Mouse (Mus musculus) midbrain, embryonic 12.5 days (tissue): ENCODE results near the gene Cecr2. TPM values are rescaled to one million over a fixed set of nuclear protein-coding genes. Genes with fewer than 3 reads are reported as not detected.

ENCODE experiments used
- ATAC-seq: fragments of 200-750 bp; cut with Nextera tagmentation; 2 replicates; pipeline ENCODE4 v1.8.0; 2017; ENCODE audit warnings: low read depth, moderate TSS enrichment, moderate library complexity; ENCODE audit not compliant: low FRiP score
- H3K27ac ChIP-seq: fragments of 300-500 bp; sonication (generic); replicated peaks from 2 replicates; pipeline ENCODE4 v1.5.1; 2016; ENCODE audit warnings: mild to moderate bottlenecking
- H3K27me3 ChIP-seq: fragments of 300-500 bp; sonication (generic); 2 replicates; pipeline ENCODE4 v1.6.1; 2016; ENCODE audit warnings: mild to moderate bottlenecking
- H3K36me3 ChIP-seq: fragments of 300-500 bp; sonication (generic); 2 replicates; pipeline ENCODE4 v1.6.1; 2016
- H3K4me1 ChIP-seq: fragments of 300-500 bp; sonication (generic); 2 replicates; pipeline ENCODE4 v1.6.1; 2016
- H3K4me2 ChIP-seq: fragments of 300-500 bp; sonication (generic); replicated peaks from 2 replicates; pipeline ENCODE4 v1.6.1; 2016; ENCODE audit warnings: mild to moderate bottlenecking, moderate library complexity
- H3K4me3 ChIP-seq: fragments of 300-500 bp; sonication (generic); 2 replicates; pipeline ENCODE4 v1.5.1; 2016; ENCODE audit warnings: mild to moderate bottlenecking
- H3K9ac ChIP-seq: fragments of 300-500 bp; sonication (generic); replicated peaks from 2 replicates; pipeline ENCODE4 v1.6.1; 2016; ENCODE audit warnings: mild to moderate bottlenecking, moderate library complexity
- H3K9me3 ChIP-seq: fragments of 300-500 bp; sonication (generic); 2 replicates; pipeline ENCODE4 v1.6.1; 2016; ENCODE audit warnings: mild to moderate bottlenecking
- WGBS: fragments of 180-500 bp; shearing (Covaris S2); methylation state at CpG from one replicate; pipeline ENCODE4 v1.1.7; 2016; 5-methylcytosine and 5-hydroxymethylcytosine counted together
- polyA plus RNA-seq: library from polyadenylated mRNA; unstranded; fragments of >200 nt; fragmentation: Nextera tagmentation; extraction: Ambion mirVana; gene quantifications from 2 replicates; pipeline ENCODE4 v1.2.1, GENCODE M21; 2016

Cecr2 gene
- polyA plus RNA-seq, 1 experiment from 2014 or later: 13.6 TPM

DNA sequence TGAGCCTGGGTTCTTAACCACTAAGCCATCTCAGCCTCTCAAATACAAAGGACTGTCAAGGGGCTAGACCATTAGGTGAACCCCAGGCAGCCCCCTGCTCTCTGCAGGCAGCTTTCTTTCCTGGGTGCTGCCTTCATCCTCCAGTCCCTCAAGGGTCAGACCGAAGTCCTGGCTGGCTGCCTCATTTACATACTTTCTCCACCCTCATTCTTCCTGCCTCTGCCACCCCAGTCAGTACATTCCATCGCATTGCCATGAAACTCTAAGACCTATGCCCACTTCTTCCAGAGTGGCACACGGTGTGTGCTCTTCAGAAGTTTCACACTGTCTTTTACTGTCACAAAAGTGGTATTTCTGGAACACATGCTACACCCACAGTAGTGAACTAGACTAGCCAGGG is 112.1 kb downstream of the Cecr2 start:
- H3K9ac ChIP-seq: no peak overlapping the region
- H3K27ac ChIP-seq: no peak overlapping the region
- H3K36me3 ChIP-seq: no peaks in the 10 kb centered on the region
- no peak overlapping the region for H3K4me2 ChIP-seq
- H3K27me3 ChIP-seq: no peaks in the 10 kb centered on the region
- no peak for ATAC-seq
- no peaks in the 10 kb centered on the region for H3K9me3 ChIP-seq
- H3K4me3 ChIP-seq: no peak overlapping the region
- peaks cover 11% of the 10 kb centered on the region for H3K4me1 ChIP-seq
- 72% methylated on average over 3 of the region's 3 CpGs for WGBS

- WGBS: 95% methylated on average over 2 of the region's 2 CpGs
- H3K9me3 ChIP-seq: no peaks in the 10 kb centered on the region
Measured at GRCm38 (mm10) chr6:120782948-120783347, 116.8 kb downstream of the Cecr2 start.

DNA sequence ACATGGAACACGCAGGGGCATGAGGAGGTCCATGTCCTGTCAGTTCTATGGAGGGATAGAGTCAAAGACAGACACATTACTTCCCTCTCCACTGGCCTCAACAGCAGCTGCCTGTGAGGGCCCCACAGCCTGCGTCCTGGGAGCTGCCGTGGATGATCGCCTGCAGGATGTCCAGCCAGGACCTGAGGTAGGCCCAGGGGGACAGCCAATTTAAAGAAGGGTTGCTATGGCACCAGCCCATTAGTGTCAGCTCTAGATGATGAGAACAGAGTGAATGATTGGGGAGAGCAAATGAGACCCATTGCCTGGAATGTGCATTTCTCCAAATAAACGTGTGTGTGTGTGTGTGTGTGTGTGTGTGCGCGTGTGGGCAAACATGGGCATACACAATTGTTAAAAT is 118.2 kb downstream of the Cecr2 start:
- no peak for ATAC-seq
- H3K9ac ChIP-seq: no peak overlapping the region
- H3K9me3 ChIP-seq: no peaks in the 10 kb centered on the region
- no peak overlapping the region for H3K27ac ChIP-seq
- no peaks in the 10 kb centered on the region for H3K27me3 ChIP-seq
- H3K36me3 ChIP-seq: no peaks in the 10 kb centered on the region
- H3K4me1 ChIP-seq: peaks cover 7% of the 10 kb centered on the region
- WGBS: 65% methylated on average over 7 of the region's 7 CpGs
- H3K4me3 ChIP-seq: no peak overlapping the region
- no peak overlapping the region for H3K4me2 ChIP-seq

More at GRCm38 (mm10) chr6:120782948-120783347, 116.8 kb downstream of the Cecr2 start:
- Histone ChIP-seq H3K4me3 (no peak overlapping the region), H3K27me3 (no peaks in the 10 kb centered on the region), H3K4me2 (no peak overlapping the region), H3K4me1 (peaks cover 7% of the 10 kb centered on the region), H3K9ac (no peak overlapping the region), H3K27ac (no peak overlapping the region), H3K36me3 (no peaks in the 10 kb centered on the region)
- ATAC-seq: no peak

DNA sequence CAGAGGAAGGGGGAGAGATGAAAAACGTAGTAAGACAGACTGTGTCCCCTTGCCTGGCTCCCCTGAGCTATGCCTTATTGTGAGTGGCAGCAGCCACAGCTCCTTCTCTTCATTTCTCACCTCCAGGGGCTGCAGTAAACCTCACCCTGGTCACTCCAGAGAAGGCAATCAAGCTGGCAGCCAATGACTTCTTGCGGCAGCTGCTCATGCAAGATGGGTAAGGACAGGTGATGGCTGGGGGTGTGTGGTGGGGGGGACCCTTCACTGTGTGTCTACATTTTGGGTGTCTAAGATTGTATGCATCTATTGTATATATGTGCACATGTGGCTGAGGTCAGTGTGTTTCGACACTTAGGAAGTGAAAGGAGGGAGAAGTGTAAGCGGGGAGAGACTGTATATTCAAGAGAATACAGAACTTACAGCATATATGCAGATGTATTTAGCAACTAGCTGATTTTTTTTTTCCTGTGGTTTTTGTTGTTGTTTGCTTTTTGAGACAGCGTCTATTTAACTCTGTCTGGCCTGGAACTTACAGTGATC is 122.0 kb downstream of the Cecr2 start:
- 86% methylated on average over 5 of the region's 5 CpGs for WGBS
- H3K27ac ChIP-seq: no peak overlapping the region
- H3K9ac ChIP-seq: no peak overlapping the region
- H3K9me3 ChIP-seq: no peaks in the 10 kb centered on the region
- H3K4me3 ChIP-seq: no peak overlapping the region
- H3K36me3 ChIP-seq: peaks cover 18% of the 10 kb centered on the region
- no peak overlapping the region for H3K4me2 ChIP-seq
- peaks cover 7% of the 10 kb centered on the region for H3K4me1 ChIP-seq
- no peaks in the 10 kb centered on the region for H3K27me3 ChIP-seq
- ATAC-seq: no peak

GRCm38 (mm10) chr6:120788904-120789303 is 122.7 kb downstream of the Cecr2 start:
- H3K27ac ChIP-seq: no peak overlapping the region; the same call in 1 of the 2 replicates
- no peak for ATAC-seq

GRCm38 (mm10) chr6:120790153-120790552 is 124.0 kb downstream of the Cecr2 start:
- no peaks in the 10 kb centered on the region for H3K9me3 ChIP-seq
- no peaks in the 10 kb centered on the region for H3K4me1 ChIP-seq
- H3K9ac ChIP-seq: no peak overlapping the region
- 95% methylated on average over 10 of the region's 11 CpGs for WGBS
- H3K27me3 ChIP-seq: no peaks in the 10 kb centered on the region
- H3K36me3 ChIP-seq: peaks cover 38% of the 10 kb centered on the region
- no peak for ATAC-seq
- H3K4me3 ChIP-seq: no peak overlapping the region
- no peak overlapping the region for H3K27ac ChIP-seq
- no peak overlapping the region for H3K4me2 ChIP-seq

More at GRCm38 (mm10) chr6:120788904-120789303, 122.7 kb downstream of the Cecr2 start:
- H3K4me1 ChIP-seq: peaks cover 7% of the 10 kb centered on the region
- H3K27me3 ChIP-seq: no peaks in the 10 kb centered on the region
- peaks cover 26% of the 10 kb centered on the region for H3K36me3 ChIP-seq
- no peak overlapping the region for H3K9ac ChIP-seq
- H3K4me3 ChIP-seq: no peak overlapping the region
- H3K4me2 ChIP-seq: no peak overlapping the region
- no peaks in the 10 kb centered on the region for H3K9me3 ChIP-seq

DNA sequence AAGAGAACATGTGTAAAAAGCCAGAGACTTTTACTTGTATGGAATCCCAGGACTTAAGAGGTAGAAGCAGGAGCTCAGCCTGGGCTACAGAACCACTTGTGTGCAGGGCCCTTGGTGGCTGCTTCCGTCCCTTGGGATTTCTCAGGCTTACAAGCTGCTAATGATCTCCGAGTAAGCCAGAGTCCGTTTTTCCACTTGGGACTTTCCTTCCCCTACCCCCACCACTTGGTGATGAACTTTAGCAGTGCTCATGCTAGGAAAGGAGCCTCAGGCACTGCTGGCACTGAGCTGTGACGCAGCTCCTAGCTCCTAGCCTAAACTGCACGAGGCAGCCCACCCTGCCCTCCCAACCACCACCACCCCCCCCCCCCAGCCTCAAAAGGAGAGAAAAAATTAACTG is 124.5 kb downstream of the Cecr2 start:
- WGBS: 76% methylated on average over 5 of the region's 5 CpGs
- peaks cover 44% of the 10 kb centered on the region for H3K36me3 ChIP-seq

DNA sequence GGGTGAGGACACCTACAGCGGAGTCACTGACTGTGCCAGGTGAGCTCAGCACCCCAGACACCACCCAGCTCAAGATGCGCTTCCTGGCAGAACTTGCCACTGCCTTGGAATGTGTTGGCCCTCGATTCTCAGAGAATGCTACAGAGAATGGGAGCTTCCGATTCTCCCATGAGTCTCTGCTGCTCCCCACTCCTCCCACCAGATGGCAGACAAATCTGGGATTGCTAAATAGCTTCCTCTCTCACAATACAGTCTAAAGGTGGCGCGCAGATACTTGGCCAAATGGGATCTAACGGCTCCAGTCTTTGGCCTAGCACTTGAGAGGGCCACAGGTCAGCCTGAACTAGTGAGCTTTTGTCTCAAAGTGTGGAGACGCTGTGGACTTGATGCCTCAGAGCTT is 126.8 kb downstream of the Cecr2 start:
- 86% methylated on average over 8 of the region's 8 CpGs for WGBS
- H3K36me3 ChIP-seq: peaks cover 66% of the 10 kb centered on the region
- H3K4me1 ChIP-seq: no peaks in the 10 kb centered on the region

More for the DNA sequence above, 124.5 kb downstream of the Cecr2 start:
- Histone ChIP-seq H3K4me2 (no peak overlapping the region), H3K4me3 (no peak overlapping the region), H3K9ac (no peak overlapping the region), H3K27me3 (no peaks in the 10 kb centered on the region), H3K27ac (no peak overlapping the region), H3K4me1 (no peaks in the 10 kb centered on the region), H3K9me3 (no peaks in the 10 kb centered on the region)
- no peak for ATAC-seq

DNA sequence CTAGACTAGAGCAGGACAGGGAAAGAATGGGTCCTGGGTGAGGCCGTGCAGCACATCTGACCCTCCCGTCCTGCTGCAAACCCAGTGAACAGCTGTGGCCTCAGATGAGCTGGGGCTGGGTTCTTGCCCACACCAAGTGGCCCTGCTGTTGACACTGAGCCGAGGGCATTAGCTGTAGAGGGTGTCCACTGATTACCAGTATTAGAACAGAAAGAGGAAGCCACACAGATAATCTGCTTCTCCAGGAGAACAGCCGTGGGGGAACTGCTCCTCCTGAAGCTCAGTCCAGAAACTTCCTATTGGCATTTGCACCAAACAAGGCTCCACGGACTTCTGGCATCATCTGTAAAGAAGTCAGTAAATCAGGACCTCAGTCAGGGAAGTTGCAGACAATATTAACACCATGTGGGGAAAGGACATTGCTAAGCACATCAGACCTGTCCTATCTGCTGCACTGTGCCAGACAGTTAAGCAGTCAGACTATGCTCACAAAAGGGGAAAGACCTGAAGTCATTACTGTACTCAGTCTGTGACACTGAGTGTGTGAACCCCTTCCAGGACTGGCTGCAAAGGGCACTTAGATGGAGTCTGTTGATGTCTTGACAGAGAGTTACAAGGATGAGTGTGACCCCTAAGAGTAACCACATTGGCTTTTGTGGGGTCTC is 129.4 kb downstream of the Cecr2 start:
- H3K4me3 ChIP-seq: no peak overlapping the region
- no peaks in the 10 kb centered on the region for H3K27me3 ChIP-seq
- no peaks in the 10 kb centered on the region for H3K4me1 ChIP-seq
- H3K27ac ChIP-seq: no peak overlapping the region
- no peaks in the 10 kb centered on the region for H3K9me3 ChIP-seq
- whole genome bisulfite sequencing: 89% methylated on average over 5 of the region's 5 CpGs
- peaks cover 89% of the 10 kb centered on the region for H3K36me3 ChIP-seq
- ATAC-seq: no peak
- H3K4me2 ChIP-seq: no peak overlapping the region
- no peak overlapping the region for H3K9ac ChIP-seq

More for the DNA sequence above, 126.8 kb downstream of the Cecr2 start:
- no peak for ATAC-seq
- no peaks in the 10 kb centered on the region for H3K27me3 ChIP-seq
- no peak overlapping the region for H3K27ac ChIP-seq
- no peak overlapping the region for H3K9ac ChIP-seq
- no peak overlapping the region for H3K4me2 ChIP-seq
- no peaks in the 10 kb centered on the region for H3K9me3 ChIP-seq
- no peak overlapping the region for H3K4me3 ChIP-seq

GRCm38 (mm10) chr6:120796111-120796510 is 129.9 kb downstream of the Cecr2 start:
- H3K4me3 ChIP-seq: no peak overlapping the region
- H3K27ac ChIP-seq: no peak overlapping the region
- peaks cover 94% of the 10 kb centered on the region for H3K36me3 ChIP-seq
- no peaks in the 10 kb centered on the region for H3K4me1 ChIP-seq
- H3K9ac ChIP-seq: no peak overlapping the region
- H3K4me2 ChIP-seq: no peak overlapping the region
- no peaks in the 10 kb centered on the region for H3K9me3 ChIP-seq
- no peak for ATAC-seq
- WGBS: 89% methylated on average over 2 of the region's 2 CpGs
- H3K27me3 ChIP-seq: no peaks in the 10 kb centered on the region

DNA sequence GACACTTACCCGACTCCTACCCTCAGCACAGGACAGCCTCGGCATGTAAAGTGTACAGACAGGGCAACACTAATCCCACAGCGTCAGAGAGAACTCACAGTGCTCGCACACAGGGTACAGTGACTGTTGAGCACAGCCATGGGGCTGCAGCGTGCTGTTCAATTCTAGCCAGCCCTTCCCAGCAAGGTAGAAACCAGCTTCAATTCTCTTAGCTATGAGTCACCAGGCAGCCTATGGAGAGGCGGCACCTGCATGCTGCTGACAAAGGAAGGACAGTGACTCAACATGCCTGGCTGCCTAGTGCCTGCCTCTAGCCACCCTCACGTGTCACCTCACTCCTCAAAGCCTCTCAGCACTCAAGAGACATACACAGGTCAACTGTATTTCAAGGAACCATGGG is 131.8 kb downstream of the Cecr2 start:
- Histone ChIP-seq H3K4me1 (no peaks in the 10 kb centered on the region), H3K9me3 (no peaks in the 10 kb centered on the region), H3K36me3 (peaks cover 99% of the 10 kb centered on the region), H3K9ac (no peak overlapping the region), H3K4me3 (no peak overlapping the region), H3K27me3 (no peaks in the 10 kb centered on the region), H3K4me2 (no peak overlapping the region), H3K27ac (no peak overlapping the region)
- 93% methylated on average over 7 of the region's 7 CpGs for WGBS
- ATAC-seq: no peak

DNA sequence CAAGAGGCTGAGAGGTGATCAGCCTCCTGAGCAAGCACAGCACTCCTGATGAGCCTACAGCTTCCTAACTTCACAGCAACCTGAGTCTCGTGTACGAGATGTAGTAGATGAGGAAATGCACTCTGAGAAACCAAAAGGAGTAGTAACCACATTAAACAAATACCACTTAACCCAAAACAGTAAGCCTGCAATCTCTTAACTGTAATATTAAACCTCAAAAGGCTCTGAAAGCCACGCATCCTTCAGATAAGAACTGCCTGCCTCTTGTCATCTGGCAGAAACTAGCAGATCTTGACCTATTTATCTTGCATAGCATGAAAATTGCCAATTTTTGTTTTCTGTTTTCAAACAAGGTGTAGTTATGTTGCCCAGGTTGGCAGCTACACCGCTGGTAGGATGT is 132.7 kb downstream of the Cecr2 start:
- Histone ChIP-seq H3K27ac (no peak overlapping the region), H3K36me3 (peaks cover 99% of the 10 kb centered on the region), H3K4me1 (no peaks in the 10 kb centered on the region), H3K9ac (no peak overlapping the region), H3K9me3 (no peaks in the 10 kb centered on the region), H3K4me2 (no peak overlapping the region), H3K4me3 (no peak overlapping the region), H3K27me3 (no peaks in the 10 kb centered on the region)
- 93% methylated on average over 4 of the region's 4 CpGs for WGBS
- no peak for ATAC-seq
